Mouse (Mus musculus): ENCODE results near the gene Gm7579.
A peak's percentile ranks its signal among the peaks of the same experiment; 100 is the strongest.
"Not testable (repeated sequence)": the region's sequence is repeated elsewhere in the genome, so short reads cannot be mapped to it uniquely, and the experiment has no call there.

The Gm7579 gene

DNA sequence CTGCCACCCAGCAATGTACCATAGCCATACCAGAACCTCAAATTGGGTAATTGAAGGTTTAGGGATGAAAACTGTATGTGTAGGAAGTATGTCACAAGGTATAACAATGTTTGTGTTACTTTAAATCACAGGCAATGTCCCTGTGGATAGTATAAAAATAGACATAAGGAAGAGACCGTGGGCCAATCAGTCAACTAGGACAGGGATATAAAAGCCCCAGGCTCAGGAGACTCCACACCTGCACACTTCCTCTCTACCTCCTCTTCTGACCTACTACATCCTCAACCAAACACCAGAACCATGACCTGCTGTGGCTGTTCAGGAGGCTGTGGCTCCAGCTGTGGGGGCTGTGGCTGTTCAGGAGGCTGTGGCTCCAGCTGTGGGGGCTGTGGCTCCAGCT is at the start of gene Gm7579:
Gene Gm7579, plus strand, starts transcription at position 301 of the 400 bp plus-strand sequence.
- no peak for DNase-seq (ENCODE audit: low spot score)

DNA sequence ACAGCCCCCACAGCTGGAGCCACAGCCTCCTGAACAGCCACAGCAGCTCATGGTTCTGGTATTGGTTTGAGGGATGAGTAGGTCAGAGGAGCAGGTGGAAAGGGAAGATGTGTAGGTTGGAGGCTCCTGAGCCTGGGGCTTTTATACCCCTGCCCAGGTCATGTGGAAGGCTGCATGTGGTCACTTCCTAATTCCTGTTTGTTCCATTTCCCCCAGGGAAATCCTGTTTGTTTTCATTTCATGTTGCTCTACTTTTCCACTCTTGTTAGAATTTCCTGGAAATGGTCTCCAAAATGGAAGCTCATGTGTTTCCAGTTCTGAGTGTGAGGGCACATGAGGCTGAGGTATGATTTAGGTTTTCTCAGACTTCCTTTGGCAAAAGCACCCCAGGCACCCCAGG is 46.0 kb upstream of the Gm7579 start, which contains the start of gene Gm4553:
Gene Gm4553, minus strand, starts transcription at position 101 of the 400 bp plus-strand sequence.
- DNase-seq (ENCODE audit: low spot score) = not testable (repeated sequence)

DNA sequence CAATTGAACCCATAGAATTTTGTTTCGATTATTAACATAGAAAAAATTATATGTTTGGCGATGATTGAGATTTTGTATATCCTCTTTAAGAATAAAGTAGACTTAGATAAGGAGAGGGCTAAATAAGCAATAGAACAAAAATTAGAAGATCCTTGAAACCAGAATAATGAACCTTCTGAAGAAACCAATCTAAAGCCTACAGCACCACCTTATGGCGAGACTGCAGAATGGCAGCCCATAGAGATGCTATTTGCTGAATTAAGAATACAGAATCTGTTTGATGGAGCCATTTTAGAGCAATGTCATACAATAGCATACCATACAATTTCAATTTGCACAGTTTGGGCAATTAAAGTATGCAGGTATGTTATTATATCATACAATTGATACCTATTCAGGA is 41.8 kb upstream of the Gm7579 start:
- DNase-seq (ENCODE audit: low spot score) = no peak

- DNase-seq (ENCODE audit: low spot score) = not testable (repeated sequence)
Observed at GRCm38 (mm10) chr7:142175905-142176304, 35.8 kb upstream of the Gm7579 start, which contains the start of gene Krtap5-2. Krtap5-2 (minus strand) TSS chr7:142176005.

DNA sequence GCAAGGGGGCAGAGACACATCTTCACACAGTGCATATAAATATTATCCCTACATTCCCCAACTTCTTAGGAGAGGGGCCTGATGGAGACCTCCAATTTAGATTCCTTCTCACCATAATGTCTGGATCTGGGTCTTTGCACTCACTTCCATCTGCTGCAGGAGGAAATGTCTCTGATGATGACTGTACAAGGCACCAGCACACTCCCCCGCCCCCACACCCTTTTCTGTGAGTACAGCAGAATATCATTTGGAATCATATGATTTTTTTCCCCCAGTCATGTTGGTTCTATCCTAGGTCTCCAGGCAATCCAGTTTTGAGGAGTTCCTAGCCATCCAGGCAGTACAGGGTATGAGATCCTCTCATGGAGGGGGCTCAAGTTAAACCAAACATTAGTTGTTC is 33.0 kb upstream of the Gm7579 start:
- no peak for DNase-seq (ENCODE audit: low spot score)

DNA sequence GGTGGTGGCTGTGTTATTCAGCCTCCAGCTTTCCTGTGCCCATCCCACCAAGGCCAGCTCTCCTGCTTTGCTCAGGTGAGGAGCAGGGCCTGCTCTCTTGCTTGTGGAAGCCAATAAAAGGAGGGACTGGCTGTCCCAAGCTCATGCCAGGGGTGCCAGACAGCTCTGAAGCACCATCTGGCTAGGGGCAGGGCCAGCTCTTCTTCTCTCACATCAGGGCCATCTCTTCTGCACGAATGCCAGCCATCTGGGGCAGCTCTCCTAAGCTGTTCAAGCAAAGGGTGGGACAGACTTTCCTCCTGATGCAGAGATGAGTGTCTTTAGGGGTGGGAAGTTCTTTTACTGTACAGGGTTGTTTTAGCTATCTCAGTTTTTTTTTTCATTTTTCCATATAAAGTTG is 30.6 kb upstream of the Gm7579 start:
- no peak for DNase-seq (ENCODE audit: low spot score)

- DNase-seq (ENCODE audit: low spot score) = no peak
Observed at GRCm38 (mm10) chr7:142188156-142188555, 23.5 kb upstream of the Gm7579 start.

DNA sequence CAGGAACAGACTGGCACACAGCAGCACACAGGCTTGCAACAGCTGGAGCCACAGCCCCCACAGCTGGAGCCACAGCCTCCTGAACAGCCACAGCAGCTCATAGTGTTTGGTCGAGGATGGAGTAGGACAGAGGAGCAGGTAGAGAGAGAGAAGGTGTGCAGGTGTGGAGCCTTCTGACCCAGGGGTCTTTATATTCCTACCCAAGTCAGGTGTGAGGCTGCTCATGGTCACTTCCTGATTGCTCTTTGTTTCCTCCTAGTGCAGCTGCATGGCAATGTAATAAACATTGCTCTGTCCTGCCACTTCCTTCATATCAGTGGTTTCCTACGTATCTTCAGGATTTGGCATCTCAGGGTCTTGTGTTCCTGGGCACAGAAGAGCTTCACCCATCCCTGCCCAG is 21.4 kb upstream of the Gm7579 start, which contains the start of gene Gm10153:
Gene Gm10153, minus strand, starts transcription at position 101 of the 400 bp plus-strand sequence.
- DNase-seq (ENCODE audit: low spot score) = no peak

- DNase-seq (ENCODE audit: low spot score) = no peak
Observed at GRCm38 (mm10) chr7:142198748-142199147, 12.9 kb upstream of the Gm7579 start.

DNA sequence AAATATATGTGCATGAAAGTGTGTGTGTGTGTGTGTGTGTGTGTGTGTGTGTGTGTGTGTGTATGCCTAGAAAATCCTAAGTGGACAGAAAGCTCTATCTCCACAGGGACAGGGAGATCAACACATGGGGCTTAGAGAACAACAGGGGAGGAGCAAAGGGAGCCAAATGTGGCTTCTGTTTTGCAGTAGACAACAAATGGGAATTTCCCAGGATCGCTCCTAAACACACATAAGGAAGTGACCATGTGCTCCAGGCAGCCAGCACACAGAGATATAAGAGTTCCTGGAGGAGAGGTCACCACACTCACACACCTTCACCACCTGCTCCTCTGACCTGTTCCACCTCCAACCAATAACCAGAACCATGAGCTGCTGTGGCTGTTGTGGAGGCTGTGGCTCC is 10.6 kb upstream of the Gm7579 start, which contains the start of gene Krtap5-3:
Gene Krtap5-3, plus strand, starts transcription at position 301 of the 400 bp plus-strand sequence.
- no peak for DNase-seq (ENCODE audit: low spot score)

DNA sequence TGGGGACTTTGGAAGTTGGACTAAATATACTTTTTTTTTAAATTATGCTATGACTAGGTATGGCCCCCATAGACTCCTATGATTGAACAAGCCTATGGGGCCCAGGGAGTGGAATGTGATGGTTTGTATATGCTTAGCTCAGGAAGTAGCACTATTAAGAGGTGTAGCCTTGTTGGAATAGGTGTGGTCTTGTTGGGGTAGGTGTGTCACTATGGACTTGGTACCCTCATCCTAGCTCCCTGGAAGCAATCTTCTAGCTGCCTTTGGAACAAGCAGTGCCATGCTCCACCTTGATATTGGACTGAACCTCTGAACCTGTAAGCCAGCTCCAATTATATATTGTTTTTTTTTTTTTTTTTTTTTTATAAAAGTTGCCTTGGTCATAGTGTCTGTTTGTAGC is 6.2 kb upstream of the Gm7579 start:
- DNase-seq (ENCODE audit: low spot score) = no peak

GRCm38 (mm10) chr7:142206891-142207290 is 4.8 kb upstream of the Gm7579 start:
- DNase-seq (ENCODE audit: low spot score) = not testable (repeated sequence)

DNA sequence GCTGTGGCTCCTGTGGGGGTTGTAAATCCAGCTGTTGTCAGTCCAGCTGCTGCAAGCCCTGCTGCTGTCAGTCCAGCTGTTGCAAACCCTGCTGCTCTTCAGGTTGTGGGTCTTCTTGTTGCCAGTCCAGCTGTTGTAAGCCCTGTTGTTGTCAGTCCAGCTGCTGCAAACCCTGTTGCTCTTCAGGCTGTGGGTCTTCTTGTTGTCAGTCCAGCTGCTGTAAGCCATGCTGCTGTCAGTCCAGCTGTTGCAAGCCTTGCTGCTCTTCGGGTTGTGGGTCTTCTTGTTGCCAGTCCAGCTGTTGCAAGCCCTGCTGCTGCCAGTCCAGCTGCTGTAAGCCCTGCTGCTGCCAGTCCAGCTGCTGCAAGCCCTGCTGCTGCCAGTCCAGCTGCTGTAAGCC is 477 bp downstream of the Gm7579 start:
- DNase-seq (ENCODE audit: low spot score) = not testable (repeated sequence)

DNA sequence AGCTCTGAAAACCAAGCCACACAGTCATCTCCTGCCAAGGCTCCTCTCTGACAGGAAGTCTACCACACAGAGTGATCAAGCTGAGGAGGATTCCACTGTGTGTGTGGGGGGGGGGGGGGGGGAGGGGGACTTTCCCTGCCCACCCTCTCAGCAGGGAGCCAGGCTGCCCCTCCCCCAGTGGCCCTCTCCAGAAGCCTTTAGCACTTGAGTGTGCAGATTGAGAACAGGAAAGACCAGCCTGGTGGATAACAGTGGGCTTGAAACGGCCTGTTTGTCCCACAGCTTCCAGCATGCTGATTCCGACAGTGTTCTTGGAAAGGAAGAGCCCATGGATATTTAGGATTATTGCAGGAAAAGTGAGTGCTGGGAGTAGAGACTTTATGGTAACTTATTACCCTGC is 12.9 kb downstream of the Gm7579 start:
- DNase-seq (ENCODE audit: low spot score) = no peak

- not testable (repeated sequence) for DNase-seq (ENCODE audit: low spot score)
Observed at GRCm38 (mm10) chr7:142229871-142230270, 18.2 kb downstream of the Gm7579 start, which contains the start of gene Krtap5-5. Krtap5-5 (minus strand) TSS chr7:142229971.

DNA sequence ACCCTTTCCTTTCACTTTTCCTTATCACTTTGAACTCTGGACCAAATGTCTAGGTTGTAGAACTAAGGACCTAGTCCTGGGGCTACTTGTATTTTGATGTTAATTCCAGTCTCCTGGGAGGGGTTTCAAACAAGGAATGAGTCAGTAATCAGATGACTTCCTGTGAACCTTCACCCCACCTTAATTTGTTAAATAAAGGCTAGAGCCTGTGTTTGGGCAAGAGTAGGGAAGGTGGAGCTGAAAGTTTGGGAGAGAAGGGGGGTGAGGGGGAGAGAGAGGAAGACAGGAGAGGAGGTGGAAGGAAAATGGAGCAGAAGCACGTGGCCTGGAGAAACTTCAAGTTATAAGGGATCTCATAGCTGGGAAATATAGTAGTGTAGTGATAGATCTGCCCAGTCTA is 19.9 kb downstream of the Gm7579 start:
- DNase-seq (ENCODE audit: low spot score) = no peak

GRCm38 (mm10) chr7:142240978-142241377 is 29.3 kb downstream of the Gm7579 start, which contains the start of gene Gm40460:
Gm40460 (minus strand) TSS chr7:142241078.
- no peak for DNase-seq (ENCODE audit: low spot score)

DNA sequence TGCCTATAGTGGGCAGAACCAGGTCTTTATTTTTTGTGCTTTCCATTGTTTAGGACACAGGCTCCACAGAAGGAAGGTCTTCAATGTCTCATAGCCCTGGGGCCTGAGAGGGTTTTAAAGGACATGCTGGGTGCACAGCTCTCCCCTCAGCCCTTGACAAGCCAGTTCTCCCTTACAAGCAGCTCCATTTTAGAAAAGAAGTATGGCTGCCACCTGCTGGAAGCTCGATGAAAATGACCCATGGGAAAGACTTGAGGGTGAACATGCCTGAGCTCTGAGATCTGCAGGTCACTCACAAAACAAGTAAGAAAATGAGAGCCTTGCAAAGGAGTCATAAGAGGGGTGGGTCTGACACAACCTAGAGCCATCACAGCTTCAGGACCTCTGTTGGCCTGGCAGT is 38.2 kb downstream of the Gm7579 start:
- DNase-seq (ENCODE audit: low spot score) = peak; percentile 2

DNA sequence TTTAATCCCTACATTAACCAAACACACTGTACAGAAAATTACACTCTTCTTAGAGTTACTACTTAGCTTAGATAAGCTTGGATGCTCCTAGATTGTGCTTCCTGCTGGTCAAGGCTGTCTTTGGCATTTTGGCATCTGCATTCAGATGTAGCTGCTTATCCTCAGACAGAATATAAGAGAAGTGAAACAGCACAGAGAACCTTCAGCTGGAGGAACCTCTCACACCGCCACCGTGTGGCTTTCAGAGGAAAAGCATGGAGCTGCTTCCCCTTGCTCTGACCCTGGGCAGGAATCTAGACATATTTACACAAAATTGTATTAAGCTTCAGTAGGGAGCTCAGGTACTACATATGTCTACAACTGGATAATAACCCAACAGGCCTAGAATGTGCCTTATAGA is 43.9 kb downstream of the Gm7579 start:
- peak; percentile 7 for DNase-seq (ENCODE audit: low spot score)

GRCm38 (mm10) chr7:142258254-142258653 is 46.6 kb downstream of the Gm7579 start, which contains the start of gene Gm2431:
Gm2431 (minus strand) TSS chr7:142258354.
- DNase-seq (ENCODE audit: low spot score) = not testable (repeated sequence)

Measured in left cerebral cortex, adult 11 months (tissue).